Comparison of ENCODE assay signal across 18 mouse cellular contexts in genomic region chr14:86339007-86339406, GRCm38 (mm10).
A peak's percentile ranks its signal among the peaks of the same experiment; 100 is the strongest.
DNase-seq lines count a peak whose midpoint lies in the region; ATAC-seq lines count a peak whose summit lies in the region.
"Had no signal": no experiment of that assay in that cellular context is flagged by ENCODE, and none has a peak within 500 bp of the region (broad histone marks: within the 10 kb centered on the region; RNA-seq: fewer than 3 reads in every experiment).

No protein-coding gene starts in this region.

- no peak overlapping the region for H3K4me2 ChIP-seq in kidney, embryonic 14.5 days (replicated peaks; ENCODE audit: low read depth, low read length)
- H3K4me2 ChIP-seq: heart, embryonic 13.5 days; neural tube, embryonic 15.5 days; stomach, embryonic 15.5 days had no signal

- peak; percentile 94 for DNase-seq in heart, adult 11 months
- DNase-seq in heart, postnatal 14 days, result no peak
- DNase-seq in kidney, adult 9 months, result peak; percentile 38
- DNase-seq in heart, postnatal 10 days, result peak; percentile 8 to 18
- DNase-seq in lung, postnatal 14 days, result peak; percentile 14
- no peak for DNase-seq in cerebellum, postnatal 36 days
- DNase-seq in urinary bladder, postnatal 4 days (ENCODE audit: low spot score in 2 of 2), result no peak
- DNase-seq: cerebellum, postnatal 10 days; left cerebral cortex, postnatal 4 days; spleen, adult 18-20 months had no signal

- no peaks in the 10 kb centered on the region for H3K36me3 ChIP-seq in kidney, embryonic 14.5 days (ENCODE audit: control insufficient read depth, insufficient read depth, low read length)
- H3K36me3 ChIP-seq: heart, embryonic 13.5 days; neural tube, embryonic 15.5 days; stomach, embryonic 15.5 days had no signal

- no peak overlapping the region for H3K9ac ChIP-seq in kidney, embryonic 14.5 days (ENCODE audit: low read depth, low read length)
- H3K9ac ChIP-seq: heart, embryonic 13.5 days; liver, embryonic 14.5 days; neural tube, embryonic 15.5 days; stomach, embryonic 15.5 days had no signal

- H3K27me3 ChIP-seq in kidney, embryonic 14.5 days (ENCODE audit: control insufficient read depth, insufficient read depth, low read length), result no peaks in the 10 kb centered on the region
- H3K27me3 ChIP-seq: heart, embryonic 13.5 days; neural tube, embryonic 15.5 days; stomach, embryonic 15.5 days had no signal

- H3K4me3 ChIP-seq in kidney, embryonic 14.5 days (ENCODE audit: low read length), result no peak overlapping the region
- H3K4me3 ChIP-seq: heart, embryonic 13.5 days; neural tube, embryonic 15.5 days; stomach, embryonic 15.5 days had no signal

- intact Hi-C loops in heart, postnatal 14 days (cut with DNase I), result loop anchor here (5.0 kb wide), 2 partner anchors 113 to 128 kb away; no protein-coding TSS in a partner anchor
- intact Hi-C loops in heart, postnatal 10 days (cut with DNase I), result loop anchor here (2.0 to 10.0 kb wide), 4 partner anchors 30 to 226 kb away; no protein-coding TSS in a partner anchor

- no peaks in the 10 kb centered on the region for H3K9me3 ChIP-seq in kidney, embryonic 14.5 days (ENCODE audit: control insufficient read depth, low read length)
- H3K9me3 ChIP-seq: heart, embryonic 13.5 days; neural tube, embryonic 15.5 days; stomach, embryonic 15.5 days had no signal

- no peaks in the 10 kb centered on the region for H3K4me1 ChIP-seq in kidney, embryonic 14.5 days (ENCODE audit: control insufficient read depth, insufficient read depth, low read length)
- H3K4me1 ChIP-seq: heart, embryonic 13.5 days; neural tube, embryonic 15.5 days; stomach, embryonic 15.5 days had no signal

- WGBS in kidney, embryonic 14.5 days, result 78% methylated on average over 6 of the region's 6 CpGs

- ATAC-seq in kidney, embryonic 14.5 days (ENCODE audit: low FRiP score, low TSS enrichment), result no peak
- ATAC-seq: activated CD4-positive, CD25-positive, alpha-beta regulatory T cell, adult 4 months; forebrain, embryonic 14.5 days; hindbrain, postnatal 0 days had no signal

- H3K27ac ChIP-seq in kidney, embryonic 14.5 days (ENCODE audit: low read depth, low read length), result no peak overlapping the region
- H3K27ac ChIP-seq: heart, embryonic 13.5 days; hindbrain, postnatal 0 days; liver, embryonic 14.5 days; neural tube, embryonic 15.5 days; stomach, embryonic 15.5 days had no signal

Comparison
In these comparisons a context has a peak if more than half of its experiments do, and no peak if none do; other contexts are left out.
1. DNase-seq: peak in heart, adult 11 months (single experiment), kidney, adult 9 months (single experiment), heart, postnatal 10 days (2 of 2) and lung, postnatal 14 days (single experiment); none in heart, postnatal 14 days (0 of 2), cerebellum, postnatal 36 days (0 of 2) and urinary bladder, postnatal 4 days (0 of 2).